Mouse (Mus musculus): ENCODE data around the gene Pom121l2. TPM values are rescaled to one million over a fixed set of nuclear protein-coding genes. Genes with fewer than 3 reads are reported as not detected.

The Pom121l2 gene
- total RNA-seq, 1 experiment from 2014 or later: not detected

Small RNA genes lying within 50 kb of the gene (microRNA-seq; reads per million reads assigned to microRNA genes)
- 0 reads per million in 2 experiments for gene Gm44390

Other genes starting within 250 kb of the Pom121l2 start
- gene Hist1h4j, start 246.1 kb upstream of the Pom121l2 start, total RNA-seq (2021): 20.5 and 22.8 TPM in 2 replicates
- 152 and 260 TPM in 2 replicates for gene Hist1h4k, start 230.7 kb upstream of the Pom121l2 start, total RNA-seq (2021)
- 28.8 and 39.5 TPM in 2 replicates for gene Hist1h2ak, start 227.4 kb upstream of the Pom121l2 start, total RNA-seq (2021)
- gene Hist1h2bn, start 227.1 kb upstream of the Pom121l2 start, total RNA-seq (2021): 52.6 and 54.5 TPM in 2 replicates
- 48.9 and 60.4 TPM in 2 replicates for gene Hist1h1b, start 200.6 kb upstream of the Pom121l2 start, total RNA-seq (2021)
- gene Hist1h3i, start 197.8 kb upstream of the Pom121l2 start, total RNA-seq (2021): 122 and 132 TPM in 2 replicates
- gene Hist1h2an, start 194.0 kb upstream of the Pom121l2 start, total RNA-seq (2021): 17.4 and 21.1 TPM in 2 replicates
- 37.8 and 38.3 TPM in 2 replicates for gene Hist1h2bp, start 193.7 kb upstream of the Pom121l2 start, total RNA-seq (2021)
- gene Hist1h2bq, start 171.0 kb upstream of the Pom121l2 start, total RNA-seq (2021): 40.4 and 87.7 TPM in 2 replicates
- gene Hist1h2ao, start 170.7 kb upstream of the Pom121l2 start, total RNA-seq (2021): 56.7 and 173 TPM in 2 replicates
- gene Hist1h4m, start 169.4 kb upstream of the Pom121l2 start, total RNA-seq (2021): 279 and 356 TPM in 2 replicates
- 43.4 and 51.9 TPM in 2 replicates for gene Hist1h4n, start 149.0 kb upstream of the Pom121l2 start, total RNA-seq (2021)
- gene Hist1h2ap, start 147.7 kb upstream of the Pom121l2 start, total RNA-seq (2021): 4.5 and 108 TPM in 2 replicates
- 39.7 and 86.5 TPM in 2 replicates for gene Hist1h2br, start 147.5 kb upstream of the Pom121l2 start, total RNA-seq (2021)
- 2.0 and 2.1 TPM in 2 replicates for gene Zfp184, start 36.1 kb upstream of the Pom121l2 start, total RNA-seq (2021)
- gene Prss16, start 28.5 kb downstream of the Pom121l2 start, total RNA-seq (2021): not detected in 2 replicates
- 30.0 and 61.8 TPM in 2 replicates for gene Hist1h2ah, start 54.4 kb downstream of the Pom121l2 start, total RNA-seq (2021)
- gene Hist1h2bk, start 54.7 kb downstream of the Pom121l2 start, total RNA-seq (2021): 121 and 135 TPM in 2 replicates
- gene Hist1h4i, start 60.2 kb downstream of the Pom121l2 start, total RNA-seq (2021): 82.8 and 97.8 TPM in 2 replicates
- 50.6 and 64.7 TPM in 2 replicates for gene Hist1h2ag, start 61.8 kb downstream of the Pom121l2 start, total RNA-seq (2021)
- gene Hist1h2bj, start 62.0 kb downstream of the Pom121l2 start, total RNA-seq (2021): 57.9 and 61.1 TPM in 2 replicates
- gene Vmn1r188, start 103.2 kb downstream of the Pom121l2 start, total RNA-seq (2021): not detected in 2 replicates
- gene Vmn1r189, start 124.6 kb downstream of the Pom121l2 start, total RNA-seq (2021): not detected in 2 replicates
- not detected in 2 replicates for gene Vmn1r191, start 202.8 kb downstream of the Pom121l2 start, total RNA-seq (2021)
- gene Vmn1r192, start 209.9 kb downstream of the Pom121l2 start, total RNA-seq (2021): not detected in 2 replicates
- gene Vmn1r193, start 242.0 kb downstream of the Pom121l2 start, total RNA-seq (2021): not detected in 2 replicates